Mouse (Mus musculus): ENCODE data around the gene Agpat3. TPM values are rescaled to one million over a fixed set of nuclear protein-coding genes. Genes with fewer than 3 reads are reported as not detected.

Agpat3 gene
- polyA plus RNA-seq, 1 experiment from 2014 or later: 277 TPM

DNA sequence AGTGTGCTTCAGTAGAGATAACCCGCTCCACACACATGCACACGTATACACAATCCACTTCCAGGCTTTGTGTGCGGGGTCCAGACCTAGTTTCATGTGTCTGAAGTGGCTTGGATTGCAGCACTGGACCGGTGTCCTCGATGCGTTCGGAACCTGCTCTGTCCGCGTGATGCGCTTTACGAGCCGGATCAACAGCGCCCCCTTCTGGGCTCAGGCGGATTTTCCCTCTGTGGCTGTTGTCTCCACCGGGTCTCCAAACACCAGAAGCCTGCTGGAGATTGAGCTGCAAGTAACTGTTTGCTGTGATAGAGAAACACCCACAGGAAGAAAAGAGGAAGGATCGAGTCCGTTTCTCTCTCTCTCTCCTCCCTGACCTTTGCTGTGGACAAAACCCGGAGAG lies 39.8 kb upstream of the Agpat3 start:
- Histone ChIP-seq H3K4me2 (replicated peaks; ENCODE audit: low read depth) (no peak overlapping the region), H3K9ac (ENCODE audit: low read depth, low read length) (no peak overlapping the region), H3K9me3 (ENCODE audit: control insufficient read depth) (no peaks in the 10 kb centered on the region), H3K4me3 (ENCODE audit: low read depth, low read length) (no peak overlapping the region), H3K27ac (ENCODE audit: low read depth, low read length) (no peak overlapping the region), H3K27me3 (replicated peaks; ENCODE audit: control insufficient read depth, insufficient read depth, low read length) (peaks cover 12% of the 10 kb centered on the region; the same call in 1 of the 2 replicates), H3K36me3 (ENCODE audit: control insufficient read depth, insufficient read depth) (no peaks in the 10 kb centered on the region), H3K4me1 (replicated peaks; ENCODE audit: control insufficient read depth, insufficient read depth, low read length) (no peaks in the 10 kb centered on the region)
- 4% methylated on average over 18 of the region's 18 CpGs for WGBS
- ATAC-seq: peak; percentile 55
- peak; percentile 97 for TF ChIP-seq CTCF (IDR thresholded peaks at IDR 0.05; ENCODE audit: low read depth)

DNA sequence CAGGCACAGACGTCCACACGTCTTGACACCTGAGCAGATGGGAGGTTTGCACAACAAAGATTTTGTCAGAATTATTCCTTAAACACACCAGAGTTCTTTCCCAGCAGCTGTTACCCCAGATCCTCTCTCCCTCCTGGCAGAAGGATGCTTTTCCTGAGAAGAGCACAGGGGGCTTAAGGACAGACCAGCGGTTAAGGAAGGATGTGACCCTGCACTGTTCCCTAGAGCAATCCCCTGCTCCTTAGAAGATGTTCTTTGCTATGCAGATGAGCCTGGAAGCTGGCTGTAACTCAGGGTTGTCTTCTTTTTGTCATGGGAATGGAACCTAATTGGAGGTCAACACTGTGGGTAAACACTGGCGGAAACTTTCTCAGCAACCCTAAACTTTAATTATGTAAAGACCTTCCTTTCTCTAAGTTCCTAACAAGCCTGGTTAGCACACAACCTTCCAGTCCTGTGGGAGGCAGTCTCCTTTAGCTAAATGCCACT lies 38.7 kb upstream of the Agpat3 start:
- WGBS: 29% methylated on average over 4 of the region's 4 CpGs
- Histone ChIP-seq H3K9ac (ENCODE audit: low read depth, low read length) (no peak overlapping the region), H3K27ac (ENCODE audit: low read depth, low read length) (no peak overlapping the region), H3K9me3 (ENCODE audit: control insufficient read depth) (no peaks in the 10 kb centered on the region), H3K4me1 (replicated peaks; ENCODE audit: control insufficient read depth, insufficient read depth, low read length) (no peaks in the 10 kb centered on the region), H3K36me3 (ENCODE audit: control insufficient read depth, insufficient read depth) (no peaks in the 10 kb centered on the region), H3K27me3 (replicated peaks; ENCODE audit: control insufficient read depth, insufficient read depth, low read length) (peaks cover 12% of the 10 kb centered on the region; the same call in 1 of the 2 replicates), H3K4me2 (replicated peaks; ENCODE audit: low read depth) (no peak overlapping the region), H3K4me3 (ENCODE audit: low read depth, low read length) (no peak overlapping the region)
- ATAC-seq: no peak
- TF ChIP-seq CTCF (IDR thresholded peaks at IDR 0.05; ENCODE audit: low read depth): no peak

DNA sequence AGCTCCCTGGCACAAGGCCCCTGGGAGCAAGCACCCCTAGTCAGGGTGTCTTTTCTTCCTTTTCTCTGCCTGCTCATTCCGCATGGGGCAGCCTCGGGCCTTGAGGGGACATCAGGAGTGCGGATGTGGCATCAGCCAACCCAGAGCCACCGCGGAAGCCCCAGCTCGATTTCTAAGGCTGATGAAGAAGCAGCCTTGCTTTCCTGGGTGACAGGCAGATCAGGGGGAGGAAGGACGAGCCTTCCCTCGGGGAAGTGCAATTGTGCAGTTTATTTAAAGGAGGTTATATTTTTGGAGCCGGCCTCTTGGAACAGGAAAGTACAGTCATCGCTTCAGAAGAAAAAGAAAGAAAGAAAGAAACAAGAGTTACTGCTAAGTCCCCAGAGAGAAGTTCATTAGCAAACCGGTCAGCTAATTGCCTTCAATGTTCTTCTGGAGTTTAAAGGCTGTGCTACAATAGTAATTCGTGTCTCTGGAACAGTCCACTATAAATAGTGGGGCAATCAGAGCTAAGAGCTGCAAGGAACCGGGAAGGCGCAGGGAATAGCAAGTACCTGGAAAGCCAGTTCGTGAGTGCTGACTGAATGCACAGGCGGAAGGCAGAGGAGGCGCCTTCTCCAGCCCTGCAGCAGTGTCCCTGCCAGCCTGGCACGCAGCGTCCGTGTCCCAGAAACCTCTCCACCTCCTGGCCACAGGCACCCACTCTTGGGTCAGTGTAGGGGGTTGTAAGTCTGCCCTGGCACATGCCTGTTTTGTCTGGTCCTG lies 36.1 kb upstream of the Agpat3 start:
- Histone ChIP-seq H3K9me3 (ENCODE audit: control insufficient read depth) (no peaks in the 10 kb centered on the region), H3K27ac (ENCODE audit: low read depth, low read length) (no peak overlapping the region), H3K4me2 (replicated peaks; ENCODE audit: low read depth) (no peak overlapping the region), H3K27me3 (replicated peaks; ENCODE audit: control insufficient read depth, insufficient read depth, low read length) (peaks cover 12% of the 10 kb centered on the region; the same call in 1 of the 2 replicates), H3K4me3 (ENCODE audit: low read depth, low read length) (no peak overlapping the region), H3K4me1 (replicated peaks; ENCODE audit: control insufficient read depth, insufficient read depth, low read length) (no peaks in the 10 kb centered on the region), H3K36me3 (ENCODE audit: control insufficient read depth, insufficient read depth) (no peaks in the 10 kb centered on the region), H3K9ac (ENCODE audit: low read depth, low read length) (no peak overlapping the region)
- TF ChIP-seq CTCF (IDR thresholded peaks at IDR 0.05; ENCODE audit: low read depth): no peak
- 72% methylated on average over 20 of the region's 20 CpGs for WGBS
- no peak for ATAC-seq

DNA sequence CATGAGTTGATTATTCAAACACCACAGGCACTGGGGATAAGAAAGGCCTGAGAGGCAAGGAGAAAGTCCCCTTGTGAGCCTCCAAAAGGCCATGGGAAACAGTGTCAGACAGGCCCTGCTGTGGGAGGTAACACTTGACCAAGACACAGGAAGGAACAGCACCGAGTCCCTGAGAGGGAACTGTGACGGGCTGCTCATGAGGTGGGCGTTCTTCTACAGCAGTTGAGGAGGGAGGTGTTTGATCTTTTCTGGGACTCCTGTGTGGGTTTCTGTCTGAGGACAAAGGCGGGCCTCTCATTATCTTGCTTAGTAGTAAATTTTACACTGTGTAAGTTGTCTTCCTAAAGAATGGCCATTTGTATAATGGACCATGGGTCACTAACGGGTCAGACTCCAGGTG lies 33.2 kb upstream of the Agpat3 start:
- Histone ChIP-seq H3K4me3 (ENCODE audit: low read depth, low read length) (no peak overlapping the region), H3K4me1 (replicated peaks; ENCODE audit: control insufficient read depth, insufficient read depth, low read length) (no peaks in the 10 kb centered on the region), H3K27ac (ENCODE audit: low read depth, low read length) (no peak overlapping the region), H3K9ac (ENCODE audit: low read depth, low read length) (no peak overlapping the region), H3K27me3 (replicated peaks; ENCODE audit: control insufficient read depth, insufficient read depth, low read length) (peaks cover 3% of the 10 kb centered on the region; the same call in 1 of the 2 replicates), H3K9me3 (ENCODE audit: control insufficient read depth) (no peaks in the 10 kb centered on the region), H3K36me3 (ENCODE audit: control insufficient read depth, insufficient read depth) (no peaks in the 10 kb centered on the region), H3K4me2 (replicated peaks; ENCODE audit: low read depth) (no peak overlapping the region)
- TF ChIP-seq CTCF (IDR thresholded peaks at IDR 0.05; ENCODE audit: low read depth): no peak
- no peak for ATAC-seq
- WGBS: 69% methylated on average over 5 of the region's 5 CpGs

DNA sequence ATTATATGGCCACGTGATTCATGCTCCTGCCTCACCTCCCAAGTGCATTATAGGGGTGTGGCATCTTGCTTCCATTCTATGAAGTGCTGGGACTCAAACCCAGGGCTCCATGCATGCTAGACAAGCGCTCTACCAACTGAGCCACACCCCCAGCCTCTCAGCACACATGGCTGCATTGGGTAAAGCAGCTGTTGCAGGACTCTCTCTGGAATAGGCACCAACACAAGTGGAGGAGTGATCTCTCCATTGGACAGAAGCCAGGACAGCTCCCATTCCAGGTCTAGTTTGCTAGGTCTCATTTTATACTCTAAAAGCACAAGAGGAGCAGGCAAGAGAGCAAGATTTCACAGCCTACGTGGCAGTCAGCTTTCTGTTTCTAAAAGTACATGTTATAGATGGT lies 31.3 kb upstream of the Agpat3 start:
- no peak overlapping the region for H3K4me2 ChIP-seq (replicated peaks; ENCODE audit: low read depth)
- H3K27me3 ChIP-seq (replicated peaks; ENCODE audit: control insufficient read depth, insufficient read depth, low read length): no peaks in the 10 kb centered on the region
- no peaks in the 10 kb centered on the region for H3K9me3 ChIP-seq (ENCODE audit: control insufficient read depth)
- no peaks in the 10 kb centered on the region for H3K36me3 ChIP-seq (ENCODE audit: control insufficient read depth, insufficient read depth)
- H3K4me1 ChIP-seq (replicated peaks; ENCODE audit: control insufficient read depth, insufficient read depth, low read length): no peaks in the 10 kb centered on the region
- 70% methylated on average over 3 of the region's 3 CpGs for WGBS
- TF ChIP-seq CTCF (IDR thresholded peaks at IDR 0.05; ENCODE audit: low read depth): no peak
- ATAC-seq: no peak
- no peak overlapping the region for H3K27ac ChIP-seq (ENCODE audit: low read depth, low read length)
- no peak overlapping the region for H3K4me3 ChIP-seq (ENCODE audit: low read depth, low read length)
- H3K9ac ChIP-seq (ENCODE audit: low read depth, low read length): no peak overlapping the region

DNA sequence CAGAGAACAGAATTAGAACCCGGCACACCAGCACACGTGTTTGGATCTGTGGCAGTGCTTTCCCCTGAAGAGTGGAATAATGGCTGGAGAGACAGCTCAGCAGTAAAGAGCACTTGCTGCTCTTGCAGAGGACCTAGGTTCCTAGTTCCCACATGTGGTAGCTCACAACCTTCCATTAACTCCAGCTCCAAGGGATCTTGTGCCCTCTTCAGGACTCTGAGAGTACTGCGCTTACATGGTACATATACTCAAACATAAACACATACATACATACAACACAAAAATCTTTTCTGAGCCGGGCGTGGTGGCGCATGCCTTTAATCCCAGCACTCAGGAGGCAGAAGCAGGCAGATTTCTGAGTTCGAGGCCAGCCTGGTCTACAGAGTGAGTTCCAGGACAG lies 26.2 kb upstream of the Agpat3 start:
- ATAC-seq: no peak
- H3K9ac ChIP-seq (ENCODE audit: low read depth, low read length): no peak overlapping the region
- TF ChIP-seq CTCF (IDR thresholded peaks at IDR 0.05; ENCODE audit: low read depth): peak; percentile 43; the same call in 1 of the 2 replicates
- H3K27ac ChIP-seq (ENCODE audit: low read depth, low read length): no peak overlapping the region
- H3K27me3 ChIP-seq (replicated peaks; ENCODE audit: control insufficient read depth, insufficient read depth, low read length): peaks cover 2% of the 10 kb centered on the region
- H3K4me2 ChIP-seq (replicated peaks; ENCODE audit: low read depth): no peak overlapping the region
- no peak overlapping the region for H3K4me3 ChIP-seq (ENCODE audit: low read depth, low read length)
- WGBS: 98% methylated on average over 7 of the region's 7 CpGs
- no peaks in the 10 kb centered on the region for H3K36me3 ChIP-seq (ENCODE audit: control insufficient read depth, insufficient read depth)
- no peaks in the 10 kb centered on the region for H3K4me1 ChIP-seq (replicated peaks; ENCODE audit: control insufficient read depth, insufficient read depth, low read length)
- peaks cover 3% of the 10 kb centered on the region for H3K9me3 ChIP-seq (ENCODE audit: control insufficient read depth)

Measured in intestine, postnatal 0 days (tissue).